Comparison of ENCODE assay signal across 15 mouse cellular contexts in genomic region chr15:32398721-32399120, GRCm38 (mm10).
"Had no signal": no experiment of that assay in that cellular context is flagged by ENCODE, and none has a peak within 500 bp of the region (broad histone marks: within the 10 kb centered on the region; RNA-seq: fewer than 3 reads in every experiment).

No protein-coding gene starts in this region.

- H3K4me2 ChIP-seq: neural tube, embryonic 13.5 days; neural tube, embryonic 15.5 days; stomach, embryonic 15.5 days had no signal

- H3K9ac ChIP-seq: neural tube, embryonic 13.5 days; neural tube, embryonic 15.5 days; stomach, embryonic 15.5 days had no signal

- H3K4me3 ChIP-seq: neural tube, embryonic 13.5 days; neural tube, embryonic 15.5 days; stomach, embryonic 15.5 days had no signal

- DNase-seq: right cerebral cortex, adult 18-20 months; right cerebral cortex, postnatal 14 days; right cerebral cortex, postnatal 25 days; right cerebral cortex, postnatal 4 days; spleen, adult 18-20 months; thymus, adult 18-20 months; thymus, adult 2 months; thymus, postnatal 14 days; thymus, postnatal 25 days; thymus, postnatal 36 days; thymus, postnatal 4 days had no signal

- H3K27ac ChIP-seq: neural tube, embryonic 13.5 days; neural tube, embryonic 15.5 days; stomach, embryonic 15.5 days; stomach, postnatal 0 days had no signal

- H3K9me3 ChIP-seq: neural tube, embryonic 13.5 days; neural tube, embryonic 15.5 days; stomach, embryonic 15.5 days had no signal

- H3K36me3 ChIP-seq: neural tube, embryonic 13.5 days; neural tube, embryonic 15.5 days; stomach, embryonic 15.5 days had no signal

- H3K4me1 ChIP-seq: neural tube, embryonic 15.5 days; stomach, embryonic 15.5 days had no signal

- H3K27me3 ChIP-seq: neural tube, embryonic 13.5 days; neural tube, embryonic 15.5 days; stomach, embryonic 15.5 days had no signal
